Mouse (Mus musculus): ENCODE results near the gene Prkacb. TPM values are rescaled to one million over a fixed set of nuclear protein-coding genes. Genes with fewer than 3 reads are reported as not detected.

Gene Prkacb
- polyA plus RNA-seq, 1 experiment from 2014 or later, result 56.0 TPM

DNA sequence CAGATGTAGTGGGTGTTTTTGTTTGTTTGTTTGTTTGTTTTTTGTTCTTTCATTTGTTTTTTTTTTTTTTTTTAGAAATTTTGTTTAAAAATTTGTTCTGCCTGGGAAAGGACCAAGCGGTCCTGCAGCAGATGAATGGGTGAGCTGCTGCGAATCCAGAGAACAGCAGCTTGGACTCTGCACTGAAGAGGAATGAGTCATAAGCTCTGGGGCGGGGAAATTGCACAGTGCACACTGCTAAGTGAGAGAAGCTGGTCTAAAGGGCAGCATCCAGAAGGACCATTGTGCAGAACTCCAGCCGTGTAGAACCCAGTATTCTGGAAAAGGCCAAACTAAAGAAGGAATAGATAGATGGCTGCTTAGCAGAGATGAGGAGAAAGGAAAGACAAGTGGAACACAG is 108.7 kb downstream of the Prkacb start:
- Histone ChIP-seq H3K9me3 (replicated peaks) (no peaks in the 10 kb centered on the region), H3K27ac (replicated peaks) (no peak overlapping the region), H3K36me3 (no peaks in the 10 kb centered on the region), H3K4me3 (no peak overlapping the region), H3K4me1 (no peaks in the 10 kb centered on the region), H3K27me3 (ENCODE audit: low read depth, poor library complexity, severe bottlenecking) (no peaks in the 10 kb centered on the region)
- 90% methylated on average over 4 of the region's 4 CpGs for WGBS
- DNase-seq (ENCODE audit: low spot score), result no peak

DNA sequence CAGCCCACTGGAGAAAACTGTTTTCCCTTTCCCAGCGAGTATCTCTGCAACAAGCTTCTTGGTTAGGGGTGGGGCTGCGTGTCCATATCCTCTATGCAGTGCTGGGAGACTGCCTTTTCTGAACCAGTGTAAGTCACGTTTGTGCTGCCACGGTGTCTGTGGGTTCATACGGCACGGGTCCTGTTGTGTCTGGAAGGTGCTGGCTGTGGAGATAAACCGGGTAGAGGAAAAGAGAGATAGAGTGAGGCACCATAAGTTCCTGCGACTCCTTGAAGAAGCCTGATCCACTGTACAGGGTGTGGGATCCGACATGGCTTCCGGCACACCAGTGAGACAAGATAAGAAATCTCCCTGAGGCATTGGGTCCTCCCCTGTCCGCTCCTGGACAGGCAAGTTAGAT is 112.7 kb downstream of the Prkacb start:
- H3K27me3 ChIP-seq (ENCODE audit: low read depth, poor library complexity, severe bottlenecking), result no peaks in the 10 kb centered on the region
- H3K9me3 ChIP-seq (replicated peaks), result no peaks in the 10 kb centered on the region
- no peak for DNase-seq (ENCODE audit: low spot score)
- H3K36me3 ChIP-seq, result no peaks in the 10 kb centered on the region
- 86% methylated on average over 11 of the region's 11 CpGs for WGBS
- no peak overlapping the region for H3K27ac ChIP-seq (replicated peaks)
- H3K4me3 ChIP-seq, result no peak overlapping the region
- no peaks in the 10 kb centered on the region for H3K4me1 ChIP-seq

DNA sequence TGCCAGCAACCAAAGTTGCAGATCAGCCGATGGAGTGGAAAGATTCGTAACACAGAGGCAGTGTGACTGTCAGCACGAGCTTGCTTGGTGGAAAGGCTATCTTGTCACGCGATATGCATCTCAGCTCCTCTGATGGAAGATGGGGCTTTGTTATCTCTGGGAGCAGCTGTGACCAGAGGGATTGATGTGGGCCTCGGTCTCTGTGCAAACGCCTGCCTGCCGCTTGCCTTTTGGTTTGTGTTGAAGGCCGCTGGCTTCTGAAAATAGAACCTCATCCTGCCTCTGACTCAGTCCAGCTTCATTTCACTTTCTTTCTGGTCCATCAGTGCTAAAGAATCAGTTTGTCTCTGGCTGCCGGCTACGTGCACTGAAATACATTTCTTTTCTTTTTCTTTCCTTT is 113.8 kb downstream of the Prkacb start:
- WGBS, result 61% methylated on average over 11 of the region's 11 CpGs
- Histone ChIP-seq H3K9me3 (replicated peaks) (no peaks in the 10 kb centered on the region), H3K36me3 (no peaks in the 10 kb centered on the region), H3K4me3 (no peak overlapping the region), H3K27ac (replicated peaks) (peak overlapping the region; percentile 30; the same call in 1 of the 2 replicates), H3K27me3 (ENCODE audit: low read depth, poor library complexity, severe bottlenecking) (no peaks in the 10 kb centered on the region), H3K4me1 (no peaks in the 10 kb centered on the region)
- DNase-seq (ENCODE audit: low spot score), result no peak

DNA sequence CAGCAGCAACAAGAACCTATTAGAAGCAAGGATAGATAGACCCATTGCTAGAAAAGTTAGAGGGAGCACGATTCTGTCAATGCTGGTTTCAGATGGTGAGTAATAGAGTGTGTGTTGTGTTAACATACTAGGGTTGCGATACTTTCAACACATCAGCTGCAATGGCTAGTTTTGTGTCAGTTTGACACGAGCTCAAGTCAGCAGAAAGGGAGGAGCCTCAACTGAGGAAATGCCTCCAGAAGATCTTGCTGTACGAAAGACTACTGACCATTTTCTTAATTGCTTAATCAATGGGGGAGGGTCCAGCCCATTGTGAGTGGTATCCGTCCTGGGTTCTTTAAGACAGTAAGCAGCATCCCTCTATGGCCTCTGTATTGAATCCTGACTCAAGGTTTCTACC is 120.2 kb downstream of the Prkacb start:
- Histone ChIP-seq H3K27me3 (ENCODE audit: low read depth, poor library complexity, severe bottlenecking) (no peaks in the 10 kb centered on the region), H3K4me3 (no peak overlapping the region), H3K27ac (replicated peaks) (no peak overlapping the region), H3K36me3 (no peaks in the 10 kb centered on the region), H3K4me1 (no peaks in the 10 kb centered on the region), H3K9me3 (replicated peaks) (no peaks in the 10 kb centered on the region)
- no peak for DNase-seq (ENCODE audit: low spot score)
- WGBS, result 88% methylated on average over 5 of the region's 5 CpGs

DNA sequence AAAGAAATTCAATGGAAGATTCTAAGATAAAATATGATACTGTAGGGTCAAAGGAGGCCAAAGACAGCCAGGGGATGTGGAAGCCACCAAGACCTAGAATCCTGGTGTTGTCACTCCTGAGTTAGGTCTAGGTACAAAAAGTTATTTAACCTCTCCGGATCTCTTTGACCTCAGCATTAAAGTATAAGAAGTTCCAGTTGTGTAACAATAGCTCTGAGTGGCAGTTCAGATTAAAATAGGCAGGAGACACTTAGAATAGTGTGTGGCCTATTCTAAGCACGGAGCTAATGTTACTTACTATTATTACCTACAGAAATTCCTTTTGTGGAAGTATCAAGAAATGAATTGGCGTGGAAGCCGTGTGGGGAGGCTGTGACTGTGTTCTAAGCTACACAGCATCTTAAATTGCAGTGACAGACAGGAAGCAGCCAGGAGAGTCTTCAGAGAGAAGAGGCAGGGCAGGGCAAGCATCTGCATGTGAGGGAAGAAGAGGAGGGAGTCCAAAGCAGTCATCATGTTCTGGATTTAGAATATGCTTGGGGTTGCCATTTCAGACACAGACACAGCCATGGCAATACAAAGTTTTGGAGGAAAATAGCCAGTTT is 125.6 kb downstream of the Prkacb start:
- 87% methylated on average over 4 of the region's 4 CpGs for WGBS
- Histone ChIP-seq H3K4me3 (no peak overlapping the region), H3K36me3 (no peaks in the 10 kb centered on the region), H3K27me3 (ENCODE audit: low read depth, poor library complexity, severe bottlenecking) (peaks cover 31% of the 10 kb centered on the region), H3K4me1 (peaks cover 21% of the 10 kb centered on the region), H3K9me3 (replicated peaks) (no peaks in the 10 kb centered on the region), H3K27ac (replicated peaks) (no peak overlapping the region)
- DNase-seq (ENCODE audit: low spot score), result no peak

DNA sequence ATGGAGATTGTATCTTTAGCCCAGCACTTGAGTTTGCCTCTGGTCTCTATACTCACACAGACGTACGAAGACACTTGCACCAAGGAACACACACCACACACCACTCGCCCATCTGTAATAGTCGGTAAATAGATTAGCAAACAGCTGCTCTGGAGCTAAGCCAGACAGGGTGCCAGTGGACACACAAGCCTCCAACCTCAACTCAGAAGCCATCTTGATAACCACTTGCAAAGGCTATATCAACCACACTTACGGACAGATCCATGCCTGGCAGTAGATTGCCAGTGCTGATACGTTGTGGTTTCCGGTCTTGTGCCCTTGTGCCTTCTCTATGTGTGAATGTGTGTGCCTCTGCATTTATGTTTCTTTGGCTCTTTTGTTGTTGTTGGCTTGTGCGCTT is 126.4 kb downstream of the Prkacb start:
- DNase-seq (ENCODE audit: low spot score), result no peak
- H3K4me1 ChIP-seq, result peaks cover 22% of the 10 kb centered on the region
- WGBS, result 90% methylated on average over 8 of the region's 8 CpGs
- no peaks in the 10 kb centered on the region for H3K36me3 ChIP-seq
- no peaks in the 10 kb centered on the region for H3K9me3 ChIP-seq (replicated peaks)
- H3K4me3 ChIP-seq, result no peak overlapping the region
- no peak overlapping the region for H3K27ac ChIP-seq (replicated peaks)
- peaks cover 31% of the 10 kb centered on the region for H3K27me3 ChIP-seq (ENCODE audit: low read depth, poor library complexity, severe bottlenecking)

DNA sequence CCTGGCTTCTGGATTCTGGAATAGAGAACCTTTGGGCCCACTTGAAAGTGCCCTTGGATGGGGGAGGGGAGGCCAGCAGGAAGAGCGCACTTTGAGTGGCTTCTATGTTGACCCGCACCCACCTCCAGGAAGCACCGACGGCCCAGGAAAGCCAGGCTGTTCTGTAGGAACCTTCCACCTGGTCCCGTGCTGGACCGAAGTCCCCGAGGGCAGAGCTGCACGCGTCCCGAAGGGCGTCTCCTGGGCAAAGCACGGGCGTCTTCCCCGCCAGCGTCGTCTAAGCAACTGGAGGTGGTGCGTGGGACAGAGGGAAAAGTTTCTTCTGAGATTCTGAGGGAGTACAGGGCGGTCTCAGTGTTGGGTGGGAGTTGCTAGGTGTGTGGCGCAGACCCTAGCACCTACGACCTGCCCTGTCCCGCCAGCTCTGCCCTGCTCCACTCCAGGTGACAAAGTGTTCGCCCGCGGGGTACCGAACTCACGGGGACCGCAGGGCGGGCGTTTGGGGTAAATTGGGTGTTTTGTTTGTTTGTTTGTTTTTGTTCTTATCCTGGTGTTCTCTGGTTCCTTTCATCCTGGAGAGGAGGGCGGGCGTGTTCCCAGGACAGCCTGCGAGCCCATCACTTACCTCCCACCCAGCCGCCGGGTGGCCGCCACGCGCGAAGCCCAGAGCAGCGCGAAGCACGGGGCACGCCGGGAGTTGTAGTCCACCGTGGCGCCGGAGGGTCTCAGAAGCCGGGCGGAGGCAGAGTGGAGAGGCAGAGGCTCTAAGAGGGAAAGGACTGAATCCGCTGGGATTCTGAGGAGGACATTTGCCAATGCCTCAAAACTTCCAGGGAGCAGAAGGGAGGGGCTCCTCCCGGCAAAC is 127.7 kb downstream of the Prkacb start, which contains the start of gene Samd13:
Gene Samd13, minus strand, starts transcription at position 782 of the 865 bp plus-strand sequence.
- 4% methylated on average over 50 of the region's 50 CpGs for WGBS
- no peaks in the 10 kb centered on the region for H3K9me3 ChIP-seq (replicated peaks)
- peak; percentile 84 for DNase-seq (ENCODE audit: low spot score)
- no peaks in the 10 kb centered on the region for H3K36me3 ChIP-seq
- peaks cover 31% of the 10 kb centered on the region for H3K27me3 ChIP-seq (ENCODE audit: low read depth, poor library complexity, severe bottlenecking)
- H3K4me1 ChIP-seq, result peaks cover 22% of the 10 kb centered on the region
- peak within 1 kb of the TSS; percentile 81 for H3K27ac ChIP-seq (replicated peaks)
- peak within 1 kb of the TSS; percentile 64 for H3K4me3 ChIP-seq

DNA sequence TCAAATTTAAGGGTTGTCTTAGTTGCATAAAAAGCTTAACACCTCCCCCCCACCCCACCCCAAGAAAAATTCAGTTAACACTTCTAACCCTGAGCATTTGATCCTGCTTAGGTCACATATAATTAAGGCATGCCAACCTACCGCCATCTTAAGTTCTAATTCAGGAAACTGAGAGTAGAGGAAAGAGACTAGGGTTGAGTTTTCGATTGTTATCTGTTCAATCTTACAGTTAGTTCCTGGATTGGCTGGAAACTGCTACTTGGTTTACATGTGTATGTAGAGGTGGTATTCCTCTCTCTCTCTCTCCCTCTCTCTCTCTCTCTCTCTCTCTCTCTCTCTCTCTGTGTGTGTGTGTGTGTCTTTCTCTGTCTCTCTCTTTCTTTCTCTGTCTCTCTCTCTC is 129.7 kb downstream of the Prkacb start:
- 85% methylated on average over 2 of the region's 2 CpGs for WGBS
- H3K9me3 ChIP-seq (replicated peaks), result no peaks in the 10 kb centered on the region
- H3K4me1 ChIP-seq, result peaks cover 22% of the 10 kb centered on the region
- DNase-seq (ENCODE audit: low spot score), result no peak
- H3K36me3 ChIP-seq, result no peaks in the 10 kb centered on the region
- no peak overlapping the region for H3K27ac ChIP-seq (replicated peaks)
- peaks cover 31% of the 10 kb centered on the region for H3K27me3 ChIP-seq (ENCODE audit: low read depth, poor library complexity, severe bottlenecking)
- no peak overlapping the region for H3K4me3 ChIP-seq

DNA sequence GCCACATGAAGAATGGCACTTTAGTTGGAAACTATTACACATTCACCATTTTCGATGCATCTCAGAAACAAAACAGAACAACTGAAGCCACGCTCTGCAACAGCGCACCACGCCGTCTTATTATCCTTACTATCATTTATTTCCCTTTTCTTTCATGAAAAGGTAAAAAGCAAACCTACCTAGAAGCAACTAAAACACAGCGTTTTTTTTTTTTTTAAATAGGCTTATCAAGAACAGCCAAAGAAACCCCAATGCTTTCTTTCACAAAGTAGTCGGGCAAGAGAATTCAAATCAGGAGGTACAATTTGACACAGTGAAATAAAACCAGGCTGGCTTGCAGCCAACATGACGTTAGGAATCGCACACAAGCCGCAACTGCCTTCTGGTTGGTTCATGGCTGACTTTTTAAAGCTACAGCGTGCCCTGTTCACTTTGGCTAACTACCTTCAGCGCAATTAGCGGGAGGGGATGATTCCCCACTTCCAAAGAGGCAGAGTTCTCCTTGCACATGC is 130.6 kb downstream of the Prkacb start:
- DNase-seq (ENCODE audit: low spot score), result no peak
- Histone ChIP-seq H3K9me3 (replicated peaks) (no peaks in the 10 kb centered on the region), H3K4me1 (peaks cover 22% of the 10 kb centered on the region), H3K36me3 (no peaks in the 10 kb centered on the region), H3K4me3 (no peak overlapping the region), H3K27ac (replicated peaks) (peak overlapping the region; percentile 52; the same call in 1 of the 2 replicates), H3K27me3 (ENCODE audit: low read depth, poor library complexity, severe bottlenecking) (peaks cover 31% of the 10 kb centered on the region)
- 67% methylated on average over 13 of the region's 13 CpGs for WGBS

DNA sequence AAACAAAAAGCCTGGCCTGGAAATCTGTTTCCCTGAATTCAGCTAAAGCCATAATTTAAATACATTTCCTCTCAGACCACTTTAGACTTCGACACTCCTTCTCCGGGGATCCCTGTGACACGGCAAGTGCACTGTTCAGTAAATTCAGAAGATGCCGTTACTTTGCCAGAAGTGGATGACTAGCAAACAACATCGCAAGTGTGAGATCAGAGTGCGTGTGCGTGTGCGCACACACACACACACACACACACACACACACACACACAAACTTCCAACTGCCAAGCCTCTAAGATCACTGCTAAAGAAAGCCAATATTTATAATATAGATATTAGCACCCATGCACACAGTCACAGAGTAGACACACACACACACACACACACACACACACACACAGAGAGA is 131.1 kb downstream of the Prkacb start:
- no peak overlapping the region for H3K4me3 ChIP-seq
- H3K27me3 ChIP-seq (ENCODE audit: low read depth, poor library complexity, severe bottlenecking), result peaks cover 30% of the 10 kb centered on the region
- H3K27ac ChIP-seq (replicated peaks), result no peak overlapping the region
- no peak for DNase-seq (ENCODE audit: low spot score)
- no peaks in the 10 kb centered on the region for H3K9me3 ChIP-seq (replicated peaks)
- no peaks in the 10 kb centered on the region for H3K36me3 ChIP-seq
- 92% methylated on average over 8 of the region's 8 CpGs for WGBS
- peaks cover 22% of the 10 kb centered on the region for H3K4me1 ChIP-seq

DNA sequence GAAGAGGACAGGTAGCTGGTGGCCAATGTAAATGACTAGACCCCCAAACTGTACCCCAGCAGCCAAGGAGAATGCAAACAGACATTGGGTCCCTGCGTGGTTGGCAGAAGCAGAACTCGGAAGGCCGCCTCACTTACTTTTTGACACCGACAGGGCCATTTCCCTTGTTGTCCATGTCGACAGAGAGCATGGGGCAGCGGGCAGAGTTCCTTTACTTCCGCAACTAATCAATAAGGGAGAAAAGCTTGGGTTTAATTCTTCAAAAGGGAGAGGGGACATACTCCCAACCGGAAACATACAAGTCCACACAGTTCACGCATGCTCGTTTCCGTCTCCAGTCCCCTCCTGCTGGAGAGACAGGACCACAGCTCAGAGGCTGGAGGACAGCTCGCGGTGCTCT is 132.2 kb downstream of the Prkacb start:
- WGBS, result 92% methylated on average over 13 of the region's 13 CpGs

DNA sequence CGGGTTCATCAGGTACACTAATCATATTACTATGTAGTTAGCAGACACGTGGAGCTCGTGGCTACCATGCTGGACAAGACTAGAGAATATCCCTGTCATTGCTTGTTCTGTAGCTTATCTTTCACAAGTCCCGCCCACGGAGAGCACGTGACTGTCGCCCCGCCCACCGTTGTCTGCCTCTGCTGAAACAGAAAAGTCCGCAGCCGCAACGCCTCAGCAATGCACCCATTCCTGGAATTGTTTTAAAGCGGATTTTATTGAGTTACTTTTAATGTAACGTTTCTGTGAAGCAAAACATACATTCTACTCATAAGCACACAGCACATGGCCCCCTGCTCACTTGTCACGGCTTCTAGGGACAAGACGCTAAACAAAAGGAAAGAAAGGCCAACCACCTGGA is 133.1 kb downstream of the Prkacb start:
- H3K9me3 ChIP-seq (replicated peaks), result no peaks in the 10 kb centered on the region
- no peak for DNase-seq (ENCODE audit: low spot score)
- peaks cover 9% of the 10 kb centered on the region for H3K4me1 ChIP-seq
- no peak overlapping the region for H3K27ac ChIP-seq (replicated peaks)
- H3K4me3 ChIP-seq, result no peak overlapping the region
- 92% methylated on average over 16 of the region's 16 CpGs for WGBS
- no peaks in the 10 kb centered on the region for H3K36me3 ChIP-seq
- H3K27me3 ChIP-seq (ENCODE audit: low read depth, poor library complexity, severe bottlenecking), result peaks cover 16% of the 10 kb centered on the region

More for the DNA sequence above, 132.2 kb downstream of the Prkacb start:
- Histone ChIP-seq H3K27me3 (ENCODE audit: low read depth, poor library complexity, severe bottlenecking) (peaks cover 20% of the 10 kb centered on the region), H3K4me3 (no peak overlapping the region), H3K9me3 (replicated peaks) (no peaks in the 10 kb centered on the region), H3K4me1 (peaks cover 18% of the 10 kb centered on the region), H3K36me3 (no peaks in the 10 kb centered on the region), H3K27ac (replicated peaks) (no peak overlapping the region)
- DNase-seq (ENCODE audit: low spot score), result no peak

Measured in midbrain, embryonic 10.5 days (tissue).